Mouse (Mus musculus): ENCODE measurements at regions not wholly inside any gene's neighbourhood (a gene's known extent, or its start where the extent isn't known, plus 50 kb on each side); places are given as distances from the start of the nearest gene placed in this dataset.

DNA sequence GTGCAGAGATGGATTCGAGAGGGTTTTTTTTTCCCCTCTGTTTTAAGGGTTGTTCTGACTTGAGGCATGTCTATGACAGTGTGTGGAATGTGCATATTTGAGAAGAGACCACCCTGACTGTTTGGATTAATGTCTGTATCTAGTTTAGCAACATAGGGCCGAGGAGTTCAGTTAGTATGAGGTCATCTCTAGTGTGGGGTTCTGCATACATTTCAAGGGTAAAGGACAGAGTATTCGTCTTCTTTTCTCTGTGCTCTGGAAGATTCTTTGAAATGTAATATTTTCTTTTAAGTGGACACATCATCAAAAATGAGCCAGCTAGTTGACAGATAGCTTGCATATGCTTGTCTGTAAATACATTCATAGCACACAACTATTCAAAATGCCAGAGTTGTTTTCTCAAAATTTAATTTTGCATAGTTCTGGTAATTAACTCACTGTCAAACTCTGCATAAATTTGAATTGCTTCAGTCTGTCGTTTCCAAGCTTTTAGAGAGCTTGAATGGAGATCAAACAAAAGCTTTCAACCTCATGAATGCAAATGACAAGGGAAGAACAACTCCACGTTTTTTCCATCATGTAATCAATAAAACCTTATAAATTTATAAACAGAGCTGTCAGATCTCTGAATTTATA is 415.5 kb downstream of the Adamts20 start:
- DNase-seq = no peak

DNA sequence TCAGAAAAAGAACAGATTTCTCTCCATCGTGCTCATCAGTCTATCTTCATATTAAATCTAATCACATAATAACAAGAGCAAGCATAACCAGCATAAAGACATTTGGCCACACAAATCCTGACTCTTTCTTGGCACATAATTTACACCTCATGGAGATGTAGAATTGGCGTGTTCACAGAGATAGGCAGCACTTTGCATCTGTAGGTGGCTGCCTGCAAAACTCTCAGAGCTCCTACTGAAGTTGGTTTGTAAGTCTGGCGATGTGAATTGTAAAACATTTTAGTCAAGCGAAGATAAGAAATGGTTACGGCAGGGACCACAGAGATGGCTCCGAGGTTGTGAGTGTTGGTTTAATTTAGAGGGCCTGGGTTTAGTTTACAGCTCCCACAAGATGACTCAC is 419.0 kb downstream of the Adamts20 start:
- no peak for DNase-seq

- peak; percentile 53 to 71 for DNase-seq
Measured at GRCm38 (mm10) chr15:94045131-94045756, 420.0 kb downstream of the Adamts20 start.

DNA sequence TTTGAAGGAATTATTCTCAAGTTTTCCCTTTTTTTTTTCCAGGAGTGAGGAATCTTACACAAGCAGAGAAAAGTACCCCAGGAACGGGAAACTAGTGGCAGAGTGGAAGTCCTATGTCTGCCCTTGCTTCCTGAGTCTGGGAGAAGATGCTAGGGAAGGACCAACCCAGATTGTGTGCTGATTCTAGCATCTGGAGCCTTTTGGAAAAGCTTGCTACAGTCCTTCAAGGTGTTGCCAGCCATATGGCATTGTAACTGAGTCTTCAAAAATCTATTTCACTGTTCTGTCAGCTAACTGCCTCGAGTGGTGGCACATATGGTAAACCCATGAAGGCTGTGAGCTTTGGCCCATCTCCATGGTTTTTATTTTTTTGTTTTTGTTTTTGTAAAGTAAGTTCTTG is 432.3 kb downstream of the Adamts20 start:
- no peak for DNase-seq

GRCm38 (mm10) chr15:94025996-94026696 is 430.5 kb upstream of the Prickle1 start:
- peak; percentile 31 to 49 for DNase-seq

- DNase-seq = peak; percentile 57 to 67
Measured at GRCm38 (mm10) chr15:94025239-94025971, 429.7 kb upstream of the Prickle1 start.

DNA sequence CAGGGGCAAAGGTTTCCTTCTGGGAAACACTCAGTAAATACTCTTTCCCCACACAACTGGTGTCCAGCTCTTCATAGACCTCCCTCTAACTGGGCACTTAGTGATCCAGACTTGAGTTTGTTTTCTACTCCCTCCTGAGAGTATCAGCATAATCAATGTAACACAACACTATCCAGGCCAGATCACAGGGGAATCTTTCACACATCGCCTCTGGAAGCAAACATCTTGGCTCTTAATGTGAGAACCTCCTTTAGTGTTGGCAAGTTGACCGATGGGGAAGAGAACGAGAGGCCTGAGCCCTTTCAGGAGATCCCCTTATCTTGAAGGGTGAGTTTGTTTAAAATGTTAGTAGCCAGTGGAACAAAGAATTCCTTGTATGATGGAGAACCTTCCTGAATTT is 429.1 kb upstream of the Prickle1 start:
- no peak for DNase-seq

GRCm38 (mm10) chr15:94024126-94024730 is 428.5 kb upstream of the Prickle1 start:
- no peak for DNase-seq

GRCm38 (mm10) chr15:94023501-94023900 is 427.8 kb upstream of the Prickle1 start:
- no peak for DNase-seq

GRCm38 (mm10) chr15:94017814-94018213 is 422.1 kb upstream of the Prickle1 start:
- no peak for DNase-seq

DNA sequence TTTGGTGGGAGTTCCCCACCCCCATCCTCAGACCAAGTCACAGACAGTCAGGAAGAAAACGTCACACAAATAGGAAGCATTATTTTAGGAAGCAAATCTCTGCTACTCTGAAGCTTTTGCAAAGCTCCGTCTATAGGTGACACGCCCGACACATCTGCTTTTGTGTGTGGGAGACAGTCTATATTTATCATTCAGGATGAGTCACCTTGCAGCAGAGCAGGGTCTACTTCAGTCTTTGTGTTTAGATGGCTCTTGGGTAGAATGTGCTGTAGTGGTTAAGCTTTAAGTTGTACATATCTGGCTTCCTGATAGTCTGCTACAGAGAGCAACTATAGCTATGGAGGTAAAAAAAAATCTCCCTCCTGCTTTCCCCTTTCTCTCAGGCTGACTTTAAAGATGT is 415.8 kb upstream of the Prickle1 start:
- DNase-seq = no peak

DNA sequence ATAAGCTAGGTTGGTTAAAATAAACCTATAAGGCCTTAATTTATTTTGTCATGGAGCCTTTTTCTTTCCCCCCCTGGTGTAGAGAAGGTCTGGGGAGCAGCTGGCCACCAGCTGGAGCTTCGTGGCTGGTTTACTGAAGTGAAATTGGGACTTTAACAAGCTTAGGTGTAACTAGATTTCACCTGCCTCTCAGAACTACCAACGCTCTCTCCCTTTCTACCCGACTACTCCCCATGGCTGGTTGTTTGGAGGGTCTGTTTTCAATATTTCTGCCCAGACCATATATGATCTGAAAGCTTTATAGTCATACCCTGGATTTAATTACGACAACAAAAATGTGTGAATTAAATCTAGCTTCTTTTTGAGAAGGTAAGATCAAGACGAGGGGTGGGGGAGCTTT is 410.4 kb upstream of the Prickle1 start:
- no peak for DNase-seq

- DNase-seq = no peak
Measured at GRCm38 (mm10) chr15:94004911-94005310, 409.2 kb upstream of the Prickle1 start.

DNA sequence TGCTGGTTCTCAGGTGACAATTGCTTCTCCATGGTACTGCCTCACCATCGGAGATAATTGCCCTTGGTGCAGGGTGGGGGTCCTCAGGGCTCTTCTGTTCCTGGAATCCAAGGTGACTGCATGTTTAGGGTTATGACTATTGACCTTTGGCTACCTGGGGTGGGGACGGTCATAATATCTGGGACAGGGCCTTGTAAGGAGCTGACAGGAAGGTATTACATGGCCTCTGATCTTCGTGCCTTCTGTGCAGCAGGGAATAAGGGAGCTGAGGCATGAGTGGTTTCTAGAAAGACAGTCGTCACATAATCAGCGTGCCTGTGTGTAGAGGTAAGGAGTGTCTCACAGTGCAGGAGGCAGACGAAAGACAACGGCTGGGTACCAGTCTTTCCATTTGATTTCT is 407.5 kb upstream of the Prickle1 start:
- no peak for DNase-seq

DNA sequence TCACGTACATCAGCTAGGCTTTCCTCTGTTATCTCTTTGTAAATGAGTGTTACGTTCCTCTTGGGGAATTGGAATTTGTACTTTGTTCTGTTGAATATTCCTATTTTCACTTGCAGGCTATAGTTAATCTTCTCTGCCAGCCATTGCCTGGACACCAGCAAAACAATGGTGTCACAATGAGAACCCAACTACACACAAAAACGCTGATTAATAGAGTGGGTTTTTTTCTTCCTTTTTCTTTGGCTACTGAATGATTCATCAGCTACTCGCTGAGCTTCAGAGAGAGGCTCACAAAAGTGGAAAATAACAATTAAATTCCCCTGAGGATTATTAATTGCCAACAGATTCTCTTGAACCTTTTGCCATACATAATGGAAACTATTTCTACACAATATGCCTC is 398.9 kb upstream of the Prickle1 start:
- no peak for DNase-seq

- no peak for DNase-seq
Measured at GRCm38 (mm10) chr15:93990139-93990538, 394.4 kb upstream of the Prickle1 start.

GRCm38 (mm10) chr15:93988367-93988766 is 392.7 kb upstream of the Prickle1 start:
- DNase-seq = no peak

DNA sequence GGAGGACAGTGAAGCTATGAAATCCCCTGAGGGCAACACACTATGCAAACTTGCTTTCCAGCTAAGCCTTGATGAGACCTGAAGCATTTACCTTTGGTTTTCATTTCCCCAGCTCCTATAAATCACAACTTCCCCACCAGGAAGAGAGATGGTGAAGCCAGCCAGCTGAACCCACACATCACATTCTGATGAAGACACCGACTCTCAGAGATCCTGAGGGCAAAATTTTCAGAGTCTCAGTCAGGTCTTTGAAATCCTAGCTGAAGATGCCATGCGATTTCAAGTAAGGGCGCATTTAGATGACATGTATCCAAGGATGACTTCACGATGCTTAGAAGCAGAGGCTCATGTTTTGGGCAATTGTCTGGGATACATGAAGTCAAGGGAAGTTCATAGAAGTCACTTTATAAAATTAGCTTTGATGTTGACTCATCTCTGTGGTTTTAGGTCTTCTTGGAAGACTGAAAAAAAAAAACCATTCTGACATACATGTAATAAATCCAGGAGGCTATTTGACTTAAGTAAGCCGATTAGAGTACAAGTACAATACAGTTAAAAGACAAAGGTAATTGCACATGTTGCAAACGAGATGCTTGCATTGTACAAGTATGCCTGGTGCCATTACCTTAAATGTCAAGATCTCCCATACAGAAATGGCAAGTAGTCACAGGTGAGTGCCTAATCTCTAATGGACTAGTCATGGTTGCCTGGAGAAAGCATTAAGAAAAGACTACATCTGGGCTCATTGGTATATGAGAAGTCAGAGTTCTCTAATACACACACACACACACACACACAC is 391.1 kb upstream of the Prickle1 start:
- DNase-seq = no peak

- peak in 1 of 2 experiments; percentile 10 for DNase-seq
Measured at GRCm38 (mm10) chr15:93982091-93982490, 386.4 kb upstream of the Prickle1 start.

- DNase-seq = peak in 1 of 2 experiments; percentile 10
Measured at GRCm38 (mm10) chr15:93977494-93977893, 381.8 kb upstream of the Prickle1 start.

DNA sequence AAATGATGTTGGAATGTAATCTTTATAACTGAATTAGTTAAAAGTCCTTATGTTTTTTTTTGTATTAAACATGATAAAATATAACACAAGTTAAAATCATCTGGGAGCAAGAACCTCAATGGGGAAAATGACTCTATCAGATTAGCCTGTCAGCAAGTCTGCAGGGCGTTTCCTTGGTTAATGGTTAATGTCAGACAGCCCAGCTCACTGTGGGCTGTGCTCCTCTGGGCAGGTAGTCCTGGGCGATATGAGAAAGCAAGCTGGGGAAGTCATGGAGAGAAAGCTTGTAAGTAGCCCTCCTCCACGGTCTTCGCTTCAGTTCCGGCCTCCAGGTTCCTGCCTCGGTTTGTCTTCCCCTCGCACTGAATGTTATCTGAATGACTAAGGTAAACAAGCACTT is 379.0 kb upstream of the Prickle1 start:
- peak; percentile 15 to 44 for DNase-seq

- DNase-seq = no peak
Measured at GRCm38 (mm10) chr15:93972979-93973378, 377.3 kb upstream of the Prickle1 start.

All from kidney, postnatal 4 days (tissue).